Mouse (Mus musculus) midbrain, postnatal 0 days (tissue): ENCODE measurements around the gene Slc6a21. TPM values are rescaled to one million over a fixed set of nuclear protein-coding genes. Genes with fewer than 3 reads are reported as not detected.

ENCODE experiments used
- ATAC-seq: fragments of 200-750 bp; cut with Nextera tagmentation; 2 replicates; pipeline ENCODE4 v1.8.0; 2017; ENCODE audit warnings: moderate number of reproducible peaks, mild to moderate bottlenecking, moderate TSS enrichment, moderate library complexity; ENCODE audit not compliant: low FRiP score
- DNase-seq: peaks from one replicate; pipeline ENCODE4 v3.0.0-alpha.2; 2015; ENCODE audit warnings: low spot score
- H3K27ac ChIP-seq: fragments of 300-500 bp; sonication (generic); 2 replicates; pipeline ENCODE4 v1.5.1; 2014; ENCODE audit warnings: low read depth, mild to moderate bottlenecking, low read length, mixed read lengths
- H3K27me3 ChIP-seq: fragments of 300-500 bp; sonication (generic); 2 replicates; pipeline ENCODE4 v1.6.1; 2014; ENCODE audit warnings: low read length, control low read depth, mixed read lengths; ENCODE audit not compliant: insufficient read depth
- H3K36me3 ChIP-seq: fragments of 300-500 bp; sonication (generic); 2 replicates; pipeline ENCODE4 v1.6.1; 2014; ENCODE audit warnings: low read length, control low read depth, mixed read lengths; ENCODE audit not compliant: insufficient read depth
- H3K4me1 ChIP-seq: fragments of 300-500 bp; sonication (generic); 2 replicates; pipeline ENCODE4 v1.6.1; 2014; ENCODE audit warnings: mild to moderate bottlenecking, control low read depth, antibody characterized with exemption, low read length, mixed read lengths; ENCODE audit not compliant: insufficient read depth
- H3K4me2 ChIP-seq: fragments of 300-500 bp; sonication (generic); 2 replicates; pipeline ENCODE4 v1.6.1; 2014; ENCODE audit warnings: low read depth, mild to moderate bottlenecking, low read length, mixed read lengths; ENCODE audit not compliant: poor library complexity, severe bottlenecking
- H3K4me3 ChIP-seq: fragments of 300-500 bp; sonication (generic); 2 replicates; pipeline ENCODE4 v1.5.1; 2014; ENCODE audit warnings: low read depth, mild to moderate bottlenecking, low read length, moderate library complexity
- H3K9ac ChIP-seq: fragments of 300-500 bp; sonication (generic); replicated peaks from 2 replicates; pipeline ENCODE4 v1.6.1; 2014; ENCODE audit warnings: mild to moderate bottlenecking, low read length, moderate library complexity, mixed read lengths; ENCODE audit not compliant: poor library complexity, severe bottlenecking
- H3K9me3 ChIP-seq: fragments of 300-500 bp; sonication (generic); 2 replicates; pipeline ENCODE4 v1.6.1; 2016; ENCODE audit warnings: low read length, control low read depth
- CTCF ChIP-seq: IDR thresholded peaks from 2 replicates; pipeline ENCODE4 v1.5.1; 2016; ENCODE audit warnings: antibody characterized with exemption, mild to moderate bottlenecking
- WGBS: fragments of 180-500 bp; shearing (Covaris S2); extraction: QIAGEN DNeasy Blood & Tissue Kit; methylation state at CpG from one replicate; pipeline ENCODE4 v1.1.7; 2014; 5-methylcytosine and 5-hydroxymethylcytosine counted together
- polyA plus RNA-seq: library from polyadenylated mRNA; unstranded; fragments of >200 nt; fragmentation: Nextera tagmentation; extraction: Ambion mirVana; gene quantifications from 2 replicates; pipeline ENCODE4 v1.2.1, GENCODE M21; 2015
- total RNA-seq: library from RNA; depleted of rRNA; stranded (reverse); fragments of >200 nt; gene quantifications from 2 replicates; pipeline ENCODE4 v1.2.3, GENCODE M21; 2014

Gene Slc6a21
- total and polyA plus RNA-seq, 2 experiments from 2014 or later: not detected

GRCm38 (mm10) chr7:45296626-45297025 lies 19.3 kb downstream of the Slc6a21 start:
- H3K4me1 ChIP-seq: peaks cover 4% of the 10 kb centered on the region; the same call in 1 of the 2 replicates
- H3K9ac ChIP-seq: no peak overlapping the region
- ATAC-seq (no peak), DNase-seq (no peak)
- no peak overlapping the region for H3K27ac ChIP-seq
- TF ChIP-seq CTCF: no peak
- WGBS: 91% methylated on average over 1 of the region's 1 CpGs
- no peak overlapping the region for H3K4me3 ChIP-seq
- H3K9me3 ChIP-seq: no peaks in the 10 kb centered on the region
- H3K27me3 ChIP-seq: no peaks in the 10 kb centered on the region
- H3K4me2 ChIP-seq: no peak overlapping the region
- no peaks in the 10 kb centered on the region for H3K36me3 ChIP-seq

GRCm38 (mm10) chr7:45297563-45297962 lies 20.2 kb downstream of the Slc6a21 start:
- no peak overlapping the region for H3K9ac ChIP-seq
- 71% methylated on average over 3 of the region's 3 CpGs for WGBS

GRCm38 (mm10) chr7:45299752-45300151 lies 22.4 kb downstream of the Slc6a21 start:
- H3K36me3 ChIP-seq: peaks cover 6% of the 10 kb centered on the region; the same call in 1 of the 2 replicates
- peak; percentile 83 for DNase-seq
- no peak overlapping the region for H3K4me2 ChIP-seq
- peaks cover 4% of the 10 kb centered on the region; the same call in 1 of the 2 replicates for H3K4me1 ChIP-seq
- H3K27ac ChIP-seq: peak overlapping the region; percentile 34; the same call in 1 of the 2 replicates
- peak; percentile 90 for ATAC-seq
- H3K9ac ChIP-seq: no peak overlapping the region
- H3K9me3 ChIP-seq: no peaks in the 10 kb centered on the region
- peak; percentile 90 for TF ChIP-seq CTCF
- no peak overlapping the region for H3K4me3 ChIP-seq
- H3K27me3 ChIP-seq: no peaks in the 10 kb centered on the region
- 14% methylated on average over 5 of the region's 5 CpGs for WGBS

More at GRCm38 (mm10) chr7:45297563-45297962, 20.2 kb downstream of the Slc6a21 start:
- H3K4me2 ChIP-seq: no peak overlapping the region
- no peaks in the 10 kb centered on the region for H3K36me3 ChIP-seq
- no peak overlapping the region for H3K4me3 ChIP-seq
- H3K4me1 ChIP-seq: peaks cover 4% of the 10 kb centered on the region; the same call in 1 of the 2 replicates
- no peak for ATAC-seq
- no peak for DNase-seq
- no peaks in the 10 kb centered on the region for H3K27me3 ChIP-seq
- no peak for TF ChIP-seq CTCF
- H3K9me3 ChIP-seq: no peaks in the 10 kb centered on the region
- H3K27ac ChIP-seq: no peak overlapping the region

- Histone ChIP-seq H3K4me3 (no peak overlapping the region), H3K9ac (no peak overlapping the region), H3K27me3 (no peaks in the 10 kb centered on the region), H3K36me3 (peaks cover 6% of the 10 kb centered on the region; the same call in 1 of the 2 replicates), H3K4me1 (peaks cover 4% of the 10 kb centered on the region; the same call in 1 of the 2 replicates), H3K9me3 (no peaks in the 10 kb centered on the region), H3K4me2 (peak overlapping the region; percentile 20), H3K27ac (peak overlapping the region; percentile 34; the same call in 1 of the 2 replicates)
- WGBS: 17% methylated on average over 6 of the region's 6 CpGs
- DNase-seq (peak; percentile 73), ATAC-seq (peak; percentile 52; the same call in 1 of the 2 replicates)
- peak; percentile 82 for TF ChIP-seq CTCF
Observed at GRCm38 (mm10) chr7:45300270-45300669, 23.0 kb downstream of the Slc6a21 start.

GRCm38 (mm10) chr7:45302626-45303025 lies 25.3 kb downstream of the Slc6a21 start:
- no peak for TF ChIP-seq CTCF
- WGBS: 53% methylated on average over 8 of the region's 8 CpGs
- Histone ChIP-seq H3K4me1 (peaks cover 4% of the 10 kb centered on the region; the same call in 1 of the 2 replicates), H3K27ac (no peak overlapping the region), H3K9me3 (no peaks in the 10 kb centered on the region), H3K27me3 (no peaks in the 10 kb centered on the region), H3K4me2 (no peak overlapping the region), H3K4me3 (no peak overlapping the region), H3K9ac (no peak overlapping the region), H3K36me3 (peaks cover 6% of the 10 kb centered on the region; the same call in 1 of the 2 replicates)
- DNase-seq (peak; percentile 76), ATAC-seq (no peak)

GRCm38 (mm10) chr7:45304869-45305268 lies 27.6 kb downstream of the Slc6a21 start:
- Histone ChIP-seq H3K4me1 (peaks cover 4% of the 10 kb centered on the region; the same call in 1 of the 2 replicates), H3K27me3 (no peaks in the 10 kb centered on the region), H3K36me3 (peaks cover 10% of the 10 kb centered on the region; the same call in 1 of the 2 replicates), H3K4me3 (peak overlapping the region; percentile 9; the same call in 1 of the 2 replicates), H3K27ac (no peak overlapping the region), H3K9me3 (no peaks in the 10 kb centered on the region), H3K9ac (peak overlapping the region; percentile 36), H3K4me2 (peak overlapping the region; percentile 35)
- no peak for TF ChIP-seq CTCF
- ATAC-seq: no peak
- DNase-seq: no peak
- WGBS: 21% methylated on average over 11 of the region's 13 CpGs
